Mouse (Mus musculus): Measurements from ENCODE around the gene Nupr1.
"Not testable (repeated sequence)": the region's sequence is repeated elsewhere in the genome, so short reads cannot be mapped to it uniquely, and the experiment has no call there.

Nupr1 gene

DNA sequence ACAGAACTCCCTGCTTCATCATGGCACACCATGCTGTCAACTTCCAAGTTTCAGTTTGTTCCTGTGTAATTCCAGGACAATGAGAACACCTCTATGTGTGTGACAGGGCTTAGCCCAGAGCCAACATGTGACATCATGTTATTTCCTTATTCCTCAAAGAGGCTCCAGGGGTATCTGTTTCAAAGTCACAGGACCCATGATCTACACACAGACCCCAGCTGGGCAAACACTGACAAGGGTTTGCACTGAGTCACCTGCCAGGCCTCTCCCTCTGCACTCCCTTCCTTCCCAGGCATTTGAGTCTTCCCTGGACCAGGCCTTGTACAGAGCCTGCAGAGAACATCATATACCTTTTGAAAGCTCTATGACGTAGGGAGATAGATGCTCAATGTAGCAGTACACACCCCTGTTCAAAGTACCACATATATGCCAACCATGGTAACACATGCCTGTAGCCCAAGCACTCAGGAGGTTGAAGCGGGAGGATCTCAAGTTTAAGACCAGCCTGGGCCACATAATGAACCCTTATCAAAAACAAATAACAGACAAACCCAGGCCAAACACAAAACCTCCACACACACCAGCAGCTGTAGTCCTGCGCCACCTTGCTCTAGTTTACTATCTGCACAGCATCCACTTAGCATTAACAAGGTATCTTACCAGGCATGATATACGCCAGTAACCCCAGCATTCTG, at the start of gene Nupr1:
Gene Nupr1, minus strand, starts transcription at position 38 of the 695 bp plus-strand sequence.
- no peak for DNase-seq

DNA sequence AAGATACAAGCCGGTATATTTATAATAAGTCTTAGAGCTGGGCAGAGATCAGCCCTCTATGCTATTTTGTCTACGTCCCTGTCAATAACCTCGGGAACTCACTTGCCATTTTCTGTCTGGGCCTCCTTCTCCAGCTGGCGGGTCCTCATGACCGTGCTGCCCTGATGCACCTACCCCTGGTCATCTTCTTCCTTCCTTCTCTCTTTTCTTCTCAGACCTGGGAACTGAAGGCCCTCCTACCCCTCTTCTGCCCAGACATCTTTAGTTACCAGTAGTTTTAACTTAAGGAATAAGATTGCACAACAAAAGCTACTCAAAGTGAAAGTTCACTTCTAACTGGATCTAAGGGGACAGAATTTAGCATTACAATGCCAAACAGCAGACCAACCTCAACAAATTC, 49.0 kb upstream of the Nupr1 start:
- DNase-seq, result no peak

DNA sequence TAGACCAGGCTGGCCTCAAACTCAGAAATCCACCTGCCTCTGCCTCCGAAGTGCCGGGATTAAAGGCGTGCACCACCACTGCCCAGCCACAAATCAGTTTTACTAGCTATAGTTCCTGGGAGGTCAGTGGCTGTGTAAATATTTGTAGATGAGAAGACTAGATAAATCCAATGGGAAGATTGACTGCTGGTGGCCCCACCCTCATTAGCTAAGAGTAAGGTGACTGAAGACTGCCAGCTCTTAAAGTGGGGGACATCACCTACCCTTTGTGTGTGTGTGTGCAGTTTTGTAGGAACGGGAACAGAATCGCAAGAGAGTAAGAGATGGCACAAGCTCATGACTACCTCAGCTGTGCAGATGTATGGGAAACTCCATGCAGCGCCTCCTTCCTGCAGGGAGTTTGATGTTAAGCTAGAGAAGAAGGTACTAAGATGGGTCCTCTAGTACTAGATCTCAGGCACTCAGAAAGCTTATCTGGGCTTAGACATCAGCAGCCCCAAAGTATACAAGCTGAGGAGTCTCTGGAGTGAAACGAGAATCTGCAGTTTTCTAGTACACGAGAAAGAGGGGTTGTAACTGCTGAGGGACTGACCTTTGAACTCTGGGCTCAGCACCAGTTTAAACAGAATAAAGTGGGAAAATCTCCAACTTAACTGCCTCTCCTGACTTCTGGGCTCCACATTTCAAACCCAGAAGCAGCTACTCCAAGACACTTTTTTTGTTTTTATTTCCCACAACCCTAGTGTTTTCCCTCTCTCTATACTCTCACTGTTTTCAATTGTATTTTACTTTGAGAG, 48.1 kb upstream of the Nupr1 start:
- no peak for DNase-seq

DNA sequence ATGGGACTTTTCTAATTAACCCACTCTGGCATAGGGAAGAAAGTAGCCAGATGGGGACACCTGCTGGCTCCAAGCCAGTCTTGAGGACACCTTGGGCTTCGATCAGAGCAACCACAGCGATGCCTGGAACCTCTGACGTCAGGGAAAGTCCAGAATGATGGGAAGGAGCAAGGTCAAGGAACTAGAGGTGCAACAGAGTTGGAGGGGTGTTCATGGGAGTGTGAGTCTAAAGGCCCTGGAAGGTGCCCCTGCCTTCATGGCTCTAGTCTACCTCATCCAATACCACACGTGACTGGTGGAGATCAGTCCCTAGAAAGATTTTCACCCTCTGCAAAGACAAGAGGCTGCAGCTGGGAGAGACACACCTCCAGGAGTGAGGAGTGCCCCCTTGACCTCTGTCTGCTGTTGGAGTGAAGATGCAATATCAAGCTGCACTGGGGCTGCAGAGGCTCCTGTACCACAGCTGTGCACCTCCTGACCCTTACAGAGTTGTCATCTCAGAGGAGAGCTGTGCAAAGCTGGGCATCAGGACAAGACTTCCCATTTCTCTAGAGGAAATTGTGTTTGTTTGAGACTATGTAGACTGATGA, 46.1 kb upstream of the Nupr1 start:
- DNase-seq, result no peak

DNA sequence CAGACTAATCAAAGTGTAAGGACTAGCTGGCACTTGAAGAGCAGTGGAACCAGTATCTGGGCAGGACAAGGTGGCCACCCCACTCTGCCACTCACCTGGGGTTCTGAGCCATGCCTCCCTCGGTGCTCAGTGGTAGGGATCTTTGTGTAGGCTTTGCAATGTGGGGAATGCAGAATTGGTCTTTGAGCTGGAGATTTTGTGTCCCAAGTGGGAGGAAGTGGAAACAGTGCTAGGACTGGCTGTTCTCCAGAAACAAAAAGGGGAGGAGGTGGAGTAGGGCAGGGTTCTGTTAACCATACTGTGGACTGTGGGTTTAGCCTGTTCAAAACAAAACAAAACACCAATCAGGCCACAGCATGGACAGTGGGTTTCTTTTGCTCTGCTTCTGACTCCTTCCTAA, 45.5 kb upstream of the Nupr1 start, which contains the start of gene Sult1a1:
Gene Sult1a1, minus strand, starts transcription at position 226 of the 400 bp plus-strand sequence.
- DNase-seq, result no peak

DNA sequence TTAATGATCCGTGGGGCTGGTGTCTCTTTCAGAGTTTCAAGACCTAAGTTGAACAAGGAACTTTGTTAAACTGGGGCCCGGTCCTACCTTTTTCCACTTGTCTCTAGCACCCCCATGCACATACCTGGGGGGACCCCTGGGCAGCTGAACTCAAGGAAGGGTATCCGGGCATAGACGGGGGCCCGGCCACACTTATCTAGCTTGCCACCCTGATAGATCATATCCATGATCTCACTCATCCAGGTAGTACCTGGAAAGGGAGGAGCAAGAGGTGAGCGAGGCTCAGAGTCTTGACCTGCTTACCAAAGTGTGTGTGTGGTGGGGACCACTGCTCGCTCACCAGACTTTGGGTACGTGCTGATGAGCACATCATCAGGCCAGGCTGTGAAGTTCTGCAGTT, 44.4 kb upstream of the Nupr1 start:
- DNase-seq, result no peak

DNA sequence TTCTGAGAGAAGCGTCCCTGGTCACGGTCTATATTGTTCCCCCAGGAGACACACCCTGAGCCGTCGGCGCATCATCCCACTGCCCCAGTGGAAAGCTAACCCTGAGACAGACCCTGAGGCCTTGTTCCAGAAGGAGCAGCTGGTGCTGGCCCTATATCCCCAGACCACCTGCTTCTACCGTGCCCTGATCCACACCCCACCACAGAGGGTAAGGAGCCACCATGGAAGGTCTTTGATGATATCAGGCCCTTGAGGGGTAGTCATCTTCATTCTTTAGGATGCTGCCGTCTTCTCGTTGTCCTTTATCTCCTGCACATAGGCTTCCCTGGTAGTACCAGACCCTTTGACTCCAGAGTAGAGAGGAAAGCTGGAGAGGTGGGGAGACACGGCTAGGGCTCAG, 41.5 kb upstream of the Nupr1 start:
- no peak for DNase-seq

DNA sequence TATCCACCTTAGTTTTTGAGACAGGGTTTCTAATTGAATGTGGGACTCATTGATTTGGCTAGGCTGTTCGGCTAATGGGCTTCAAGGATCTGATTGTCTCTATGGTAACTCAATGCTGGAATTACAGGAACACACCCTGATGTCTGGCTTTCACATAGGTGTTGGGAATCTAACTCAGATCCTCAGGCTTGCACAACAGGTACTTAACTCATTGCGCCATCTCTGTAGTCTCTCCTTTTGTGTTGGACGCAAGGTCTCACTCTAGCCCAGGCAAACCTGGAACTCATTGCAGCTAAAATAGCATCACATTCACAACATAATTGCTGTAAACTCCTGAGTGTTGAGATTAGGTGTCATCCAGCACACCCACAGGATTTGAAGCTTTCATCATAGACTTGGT, 39.5 kb upstream of the Nupr1 start:
- DNase-seq, result no peak

DNA sequence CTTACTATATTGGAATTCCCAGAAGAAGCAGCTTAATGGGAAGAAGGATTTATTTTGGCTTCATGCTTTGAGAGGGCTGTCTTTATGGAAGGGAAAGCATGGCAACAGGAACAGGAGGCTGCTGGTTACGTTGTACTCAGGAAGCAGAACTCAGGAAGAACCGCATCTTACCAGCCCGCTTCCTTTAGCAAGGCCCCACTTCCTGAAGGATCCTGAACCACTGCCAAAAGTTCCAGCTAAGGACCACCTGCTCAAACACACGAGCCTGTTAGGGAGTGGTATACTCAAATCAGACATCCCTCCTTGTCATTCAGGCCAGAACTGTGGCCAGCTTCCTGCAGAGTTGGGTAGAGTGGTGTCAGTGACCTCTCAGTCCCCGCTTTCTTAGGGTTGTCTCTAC, 37.8 kb upstream of the Nupr1 start:
- no peak for DNase-seq

DNA sequence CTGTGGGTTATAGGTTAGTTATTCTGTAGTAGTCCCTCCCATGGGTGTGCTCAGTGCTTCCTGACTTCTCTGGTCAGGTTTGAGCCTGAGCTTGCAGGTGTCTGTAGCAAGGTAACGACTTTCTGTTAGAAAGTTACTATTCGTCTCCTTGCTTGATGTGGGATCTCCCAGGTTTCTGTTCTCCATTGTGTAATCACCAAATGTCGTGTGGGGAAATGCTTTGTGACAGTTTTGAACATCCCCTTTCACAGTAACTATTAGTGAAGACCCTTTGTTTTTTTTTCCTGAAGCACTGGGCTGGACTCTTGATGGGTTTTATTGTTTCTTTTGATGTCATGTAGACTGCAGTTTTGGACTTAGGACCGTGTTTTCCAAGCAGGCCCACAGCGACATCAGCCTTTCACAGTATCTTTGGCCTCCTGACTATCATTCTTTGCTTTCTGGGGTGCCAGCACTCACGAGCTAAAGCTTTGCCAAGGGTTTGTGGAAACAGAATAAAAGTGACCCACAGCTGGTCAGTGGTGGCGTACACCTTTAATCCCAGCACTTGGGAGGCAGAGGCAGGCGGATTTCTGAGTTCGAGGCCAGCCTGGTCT, 36.9 kb upstream of the Nupr1 start:
- no peak for DNase-seq

DNA sequence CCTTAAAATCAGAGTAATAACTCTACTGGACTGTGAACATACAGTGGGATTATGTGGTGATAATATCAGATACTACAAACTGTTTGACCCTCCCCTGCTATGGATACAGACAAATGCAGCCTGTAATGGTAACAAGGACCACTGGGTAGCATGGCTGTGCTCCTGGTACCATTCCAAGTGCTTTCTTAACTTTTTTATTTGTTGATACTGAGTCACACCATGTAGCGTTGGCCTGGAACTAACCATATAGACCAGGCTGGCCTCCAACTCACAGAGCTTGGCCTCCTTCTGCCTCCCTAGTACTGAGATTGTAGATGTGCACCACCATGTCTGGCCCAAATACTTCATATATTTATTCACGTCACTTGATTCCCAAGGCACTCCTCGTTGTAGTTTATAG, 34.6 kb upstream of the Nupr1 start:
- no peak for DNase-seq

DNA sequence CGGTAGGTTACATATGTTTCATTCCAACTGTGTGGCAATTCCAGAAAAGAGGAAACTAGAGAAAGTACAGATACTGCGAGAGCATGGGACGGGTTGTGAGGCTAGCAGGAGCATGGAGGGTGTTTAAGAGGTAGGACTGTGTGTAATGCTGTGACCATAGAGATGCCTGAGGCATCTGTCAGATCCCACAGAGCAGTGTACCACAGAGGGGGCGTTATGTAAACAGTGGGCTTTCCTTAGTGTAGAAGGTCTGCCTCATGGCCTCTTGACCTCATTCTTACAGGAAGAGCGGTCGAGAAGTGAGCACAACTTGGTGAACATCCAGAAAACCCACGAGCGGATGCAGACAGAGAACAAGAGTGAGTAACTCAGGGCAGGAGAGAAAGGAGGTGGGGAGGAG, 33.0 kb upstream of the Nupr1 start:
- DNase-seq, result no peak

DNA sequence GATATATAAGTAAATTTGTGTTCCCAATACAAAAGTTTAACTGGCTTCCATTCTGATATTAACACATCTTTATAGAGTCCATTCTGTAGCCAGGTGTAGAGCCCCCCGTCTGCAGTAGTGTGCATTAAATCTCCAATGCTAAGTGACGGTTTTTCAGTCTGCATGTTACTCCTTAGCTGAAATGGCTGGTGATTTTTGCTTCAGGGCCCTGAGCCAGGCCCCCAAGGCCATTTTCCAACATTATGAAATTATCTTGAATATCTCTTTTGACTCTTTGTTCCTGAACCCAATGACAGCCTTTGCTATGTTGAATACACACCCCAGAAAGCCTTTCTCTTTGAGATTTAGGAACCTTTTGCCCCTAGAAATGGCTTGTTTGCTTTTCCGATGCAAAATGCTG, 29.1 kb upstream of the Nupr1 start:
- no peak for DNase-seq

DNA sequence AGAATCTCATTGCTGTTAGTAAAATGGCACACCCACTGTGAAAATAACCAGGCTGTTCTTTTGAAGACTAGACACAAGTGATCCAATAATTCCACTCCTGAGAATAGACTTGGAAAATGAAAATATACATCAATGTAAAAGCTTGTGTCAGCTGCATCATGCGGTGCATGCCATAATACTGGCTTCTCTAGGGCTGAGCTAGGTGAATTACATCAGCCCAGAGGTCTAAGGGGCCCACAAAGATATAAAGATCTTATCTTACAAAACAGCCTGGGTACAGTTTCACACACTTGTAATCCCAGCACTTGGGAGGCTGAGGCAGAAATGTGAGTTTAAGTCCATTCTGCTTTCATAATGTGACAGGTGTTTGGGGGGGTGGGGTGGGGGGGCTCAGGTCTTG, 26.9 kb upstream of the Nupr1 start:
- DNase-seq, result no peak

DNA sequence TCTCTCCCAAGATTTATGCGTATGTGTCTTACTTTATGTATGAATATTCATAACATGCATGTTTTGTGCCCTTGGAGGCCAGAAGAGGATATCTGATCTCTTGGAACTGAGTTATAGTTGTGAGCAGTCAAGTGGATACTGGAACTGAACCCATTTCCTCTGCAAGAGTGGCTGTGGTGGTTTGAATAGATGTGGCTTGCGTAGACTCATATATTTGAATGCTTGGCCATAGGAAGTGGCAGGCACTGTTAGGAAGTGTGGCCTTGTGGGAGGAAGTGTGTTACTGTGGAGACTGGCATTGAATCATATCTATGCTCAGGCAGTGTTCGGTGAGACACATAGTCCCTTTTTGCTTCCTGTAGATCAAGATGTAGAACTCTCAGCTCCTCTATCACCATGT, 25.0 kb upstream of the Nupr1 start:
- no peak for DNase-seq

DNA sequence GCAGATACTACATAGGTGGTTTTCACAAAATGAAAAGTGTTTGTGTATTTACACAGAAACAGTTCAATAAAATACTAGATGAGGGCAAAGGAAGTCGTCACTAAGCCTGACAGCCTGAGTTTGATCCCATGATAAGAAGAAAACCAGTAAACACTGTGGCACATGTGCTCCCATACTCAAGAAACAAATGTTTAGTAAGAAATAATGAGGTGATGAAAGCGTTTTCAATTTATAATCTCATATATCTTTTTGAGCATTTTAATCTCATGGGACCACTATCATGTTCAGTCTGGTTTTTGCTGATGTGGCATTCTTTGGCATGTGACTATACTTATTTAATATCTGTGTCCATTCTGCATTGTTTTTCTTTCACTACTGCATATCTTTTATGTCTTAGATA, 23.3 kb upstream of the Nupr1 start:
- no peak for DNase-seq

DNA sequence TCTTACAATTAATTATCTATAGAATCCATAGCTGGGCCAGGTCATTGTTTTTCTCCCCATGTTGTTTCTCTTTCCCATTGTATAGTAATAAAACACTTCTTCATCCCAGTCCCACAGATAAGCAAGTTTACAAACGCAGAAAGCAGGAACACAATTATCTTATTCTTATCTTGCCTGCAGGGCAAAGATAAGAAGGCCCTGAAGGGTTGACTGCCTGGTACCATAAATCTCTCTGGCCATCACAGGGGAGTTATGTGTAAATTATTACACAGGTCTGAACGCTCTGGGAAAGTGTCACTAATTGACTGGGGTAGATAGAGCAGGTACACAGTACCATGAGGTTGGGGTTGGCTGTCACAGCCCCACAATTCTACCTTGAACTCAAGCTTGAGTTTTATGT, 20.2 kb upstream of the Nupr1 start:
- no peak for DNase-seq

DNA sequence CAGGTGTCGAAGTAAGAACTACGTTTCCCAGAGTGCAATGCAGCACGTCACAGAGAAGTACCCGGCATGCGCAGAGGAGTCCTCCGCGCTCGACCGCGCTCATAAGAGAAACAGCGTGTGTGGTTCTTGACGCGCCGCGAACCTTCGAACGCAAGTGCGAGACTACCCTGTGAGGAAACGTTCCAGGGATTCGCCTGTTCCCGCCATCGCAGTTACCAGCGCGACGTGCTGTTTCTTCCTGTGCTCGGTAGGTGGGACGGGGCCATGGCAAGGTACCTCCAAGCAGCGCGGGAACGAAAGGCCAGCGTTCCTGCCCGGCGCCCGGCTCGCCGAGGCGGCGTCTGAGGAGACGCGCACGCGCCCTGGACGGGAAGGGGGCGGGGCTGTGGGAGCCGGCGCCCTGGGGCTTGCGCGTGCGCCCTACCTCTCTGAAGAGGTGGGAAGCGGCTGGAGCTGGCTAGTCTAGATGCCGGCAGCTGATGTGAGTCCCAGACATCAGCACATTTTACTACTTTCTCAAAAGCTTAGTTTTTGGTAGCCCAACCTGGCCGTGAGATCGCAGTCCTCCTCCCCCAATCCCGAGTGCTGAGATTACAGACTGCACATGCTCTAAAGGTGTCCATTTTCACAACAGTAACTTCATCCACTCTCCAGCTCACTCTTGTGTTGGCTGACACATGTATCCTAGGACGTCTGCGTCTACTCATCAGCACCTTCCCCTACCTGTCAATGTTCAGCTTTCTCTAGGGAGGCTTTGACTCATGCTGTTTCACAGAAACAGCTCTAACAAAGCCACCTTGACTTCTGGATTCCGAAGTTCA, 18.8 kb upstream of the Nupr1 start, which contains the start of gene Sgf29:
Gene Sgf29, plus strand, starts transcription at position 79 of the 821 bp plus-strand sequence.
- DNase-seq, result peak; percentile 96

DNA sequence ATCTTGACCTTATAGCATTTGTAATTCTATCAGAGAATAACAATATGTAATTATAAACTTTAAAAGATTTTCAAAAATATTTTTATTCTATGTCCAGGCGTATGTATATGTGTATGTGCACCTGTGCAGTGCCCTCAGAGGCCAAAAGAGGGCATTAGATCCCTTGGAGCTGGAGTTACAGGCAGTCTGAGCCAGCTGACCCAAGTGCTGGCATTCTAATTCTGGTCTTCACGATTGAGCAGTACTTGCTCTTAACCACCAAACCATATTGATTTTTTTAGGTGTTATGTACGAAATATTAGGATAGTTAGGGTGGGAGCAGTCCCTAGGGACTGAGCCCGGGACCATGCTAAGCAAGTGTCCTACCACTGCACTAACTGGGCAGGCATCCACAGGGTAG, 17.8 kb upstream of the Nupr1 start:
- DNase-seq, result no peak

DNA sequence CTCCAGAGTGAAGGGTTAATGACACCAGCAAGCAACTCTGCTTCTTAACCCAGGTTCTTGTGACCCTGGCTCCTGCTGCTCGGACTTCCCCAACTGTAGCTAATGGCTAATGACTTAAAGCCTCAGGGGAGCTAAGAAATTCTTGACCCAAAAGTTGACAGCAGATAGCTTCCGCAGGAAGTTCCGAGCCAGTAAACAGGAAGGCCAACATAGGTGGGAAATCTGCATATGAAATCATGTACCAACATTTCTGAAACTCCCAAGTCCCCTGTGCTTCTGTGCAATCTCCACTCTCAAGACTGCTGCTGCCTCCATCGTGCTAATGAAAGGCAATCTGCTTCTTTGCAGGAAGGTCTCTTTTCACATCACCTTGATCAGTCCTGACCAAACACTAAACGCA, 15.0 kb upstream of the Nupr1 start:
- DNase-seq, result no peak

DNA sequence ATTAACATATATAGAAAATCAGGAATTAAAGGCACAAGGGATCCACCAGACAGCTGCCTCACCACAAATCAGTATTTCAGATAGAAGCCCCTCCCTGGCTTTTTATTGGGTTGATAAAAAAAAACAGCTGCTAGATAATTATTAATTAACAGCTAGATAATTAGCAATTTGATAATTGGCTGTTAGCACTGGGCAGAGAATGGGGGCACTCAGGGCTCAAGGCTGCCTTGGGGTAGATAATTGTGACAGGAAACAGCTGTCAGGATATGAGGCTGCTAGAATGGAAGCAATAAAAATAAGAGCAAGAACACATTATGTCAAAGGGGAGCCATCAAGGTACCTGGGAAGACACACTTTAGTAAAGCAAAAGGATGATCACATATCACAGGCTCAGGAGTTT, 14.3 kb upstream of the Nupr1 start:
- no peak for DNase-seq

DNA sequence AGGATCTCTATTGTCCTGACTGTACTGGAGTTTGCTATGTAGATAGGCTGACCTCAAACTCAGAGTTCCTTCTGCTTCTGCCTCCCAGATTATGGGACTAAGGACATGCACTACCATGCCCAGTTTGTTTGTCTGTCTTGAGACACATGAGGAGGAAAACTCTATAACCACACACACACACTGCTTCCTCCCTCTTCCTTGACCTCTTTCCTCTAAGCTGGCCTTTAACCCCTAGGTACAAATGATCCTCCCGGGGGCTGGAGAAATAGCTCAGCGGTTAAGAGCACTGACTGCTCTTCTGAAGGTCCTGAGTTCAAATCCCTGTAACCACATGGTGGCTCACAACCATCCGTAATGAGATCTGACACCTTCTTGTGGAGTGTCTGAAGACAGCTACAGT, 13.7 kb upstream of the Nupr1 start:
- DNase-seq, result no peak

DNA sequence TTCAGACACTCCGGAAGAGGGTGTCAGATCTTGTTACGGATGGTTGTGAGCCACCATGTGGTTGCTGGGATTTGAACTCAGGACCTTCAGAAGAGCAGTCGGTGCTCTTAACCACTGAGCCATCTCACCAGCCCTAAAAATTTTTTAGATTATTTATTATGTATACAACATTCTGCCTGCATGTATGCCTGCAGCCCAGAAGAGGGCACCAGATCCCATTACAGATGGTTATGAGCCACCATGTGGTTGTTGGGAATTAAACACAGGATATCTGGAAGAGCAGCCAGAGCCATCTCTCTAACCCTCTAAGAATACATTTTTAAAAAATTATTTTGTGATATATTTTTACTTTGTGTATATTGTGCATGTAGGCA, 12.6 kb upstream of the Nupr1 start:
- not testable (repeated sequence) for DNase-seq
